Comparison of ENCODE assay signal across 8 mouse cellular contexts in the genomic region with DNA sequence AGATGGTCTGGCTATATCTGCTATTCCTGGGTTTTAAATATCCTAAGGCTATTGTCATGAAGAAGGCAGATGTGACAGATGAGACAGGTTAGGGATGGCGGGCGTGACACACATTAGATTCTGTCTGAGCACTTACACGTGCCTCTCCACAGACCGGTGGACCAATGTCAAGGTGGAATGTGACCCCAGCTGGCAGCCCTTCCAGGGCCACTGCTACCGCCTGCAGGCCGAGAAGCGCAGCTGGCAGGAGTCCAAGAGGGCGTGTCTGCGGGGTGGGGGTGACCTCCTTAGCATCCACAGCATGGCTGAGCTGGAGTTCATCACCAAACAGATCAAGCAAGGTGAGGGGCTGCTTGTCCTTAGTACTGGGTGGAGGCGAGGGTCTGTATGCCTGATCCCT. TPM values are rescaled to one million over a fixed set of nuclear protein-coding genes. Genes with fewer than 3 reads are reported as not detected.
A peak's percentile ranks its signal among the peaks of the same experiment; 100 is the strongest.
DNase-seq lines count a peak whose midpoint lies in the region; ATAC-seq and TF ChIP-seq lines count a peak whose summit lies in the region.

No protein-coding gene starts in this region.

- no peak for ATAC-seq in midbrain, postnatal 0 days (ENCODE audit: low FRiP score)
- ATAC-seq in midbrain, embryonic 15.5 days (replicated peaks) = no peak; the same call in 1 of the 2 replicates
- peak; percentile 58 for ATAC-seq in lung, postnatal 0 days
- ATAC-seq in megakaryocyte-erythroid progenitor cell, adult 5-6 weeks (replicated peaks; ENCODE audit: low FRiP score, low TSS enrichment, poor library complexity, severe bottlenecking) = no peak

- H3K4me1 ChIP-seq in midbrain, postnatal 0 days (ENCODE audit: insufficient read depth, low read length) = no peaks in the 10 kb centered on the region
- H3K4me1 ChIP-seq in midbrain, embryonic 15.5 days = peaks cover 5% of the 10 kb centered on the region; the same call in 1 of the 2 replicates
- no peaks in the 10 kb centered on the region for H3K4me1 ChIP-seq in lung, postnatal 0 days (ENCODE audit: insufficient read depth, low read depth, low read length)

- no peaks in the 10 kb centered on the region for H3K27me3 ChIP-seq in midbrain, postnatal 0 days (ENCODE audit: insufficient read depth, low read length)
- H3K27me3 ChIP-seq in midbrain, embryonic 15.5 days (replicated peaks) = no peaks in the 10 kb centered on the region
- H3K27me3 ChIP-seq in lung, postnatal 0 days (replicated peaks; ENCODE audit: insufficient read depth, low read length) = no peaks in the 10 kb centered on the region

- WGBS in midbrain, postnatal 0 days = 50% methylated on average over 10 of the region's 10 CpGs
- WGBS in midbrain, embryonic 15.5 days = 51% methylated on average over 10 of the region's 10 CpGs
- WGBS in lung, postnatal 0 days = 18% methylated on average over 10 of the region's 10 CpGs

- peak; percentile 13; the same call in 1 of the 2 replicates for TF ChIP-seq CTCF in midbrain, postnatal 0 days (IDR thresholded peaks at IDR 0.05)
- peak; percentile 59 for TF ChIP-seq CTCF in lung, postnatal 0 days (IDR thresholded peaks at IDR 0.05)

- no peak for TF ChIP-seq EP300 in lung, postnatal 0 days (IDR thresholded peaks at IDR 0.05)

- H3K9me3 ChIP-seq in midbrain, postnatal 0 days (ENCODE audit: low read length) = no peaks in the 10 kb centered on the region
- no peaks in the 10 kb centered on the region for H3K9me3 ChIP-seq in midbrain, embryonic 15.5 days
- H3K9me3 ChIP-seq in lung, postnatal 0 days (ENCODE audit: low read length) = no peaks in the 10 kb centered on the region

- intact Hi-C loops in heart, postnatal 14 days (cut with DNase I) = no loop called here

- H3K27ac ChIP-seq in midbrain, postnatal 0 days (ENCODE audit: low read depth, low read length) = no peak overlapping the region
- no peak overlapping the region for H3K27ac ChIP-seq in midbrain, embryonic 15.5 days
- H3K27ac ChIP-seq in lung, postnatal 0 days (ENCODE audit: low read length) = no peak overlapping the region

- H3K36me3 ChIP-seq in midbrain, postnatal 0 days (ENCODE audit: insufficient read depth, low read length) = no peaks in the 10 kb centered on the region
- no peaks in the 10 kb centered on the region for H3K36me3 ChIP-seq in midbrain, embryonic 15.5 days (replicated peaks)
- no peaks in the 10 kb centered on the region for H3K36me3 ChIP-seq in lung, postnatal 0 days (ENCODE audit: insufficient read depth, low read length)

- no peak overlapping the region for H3K4me3 ChIP-seq in midbrain, postnatal 0 days (ENCODE audit: low read depth, low read length)
- H3K4me3 ChIP-seq in midbrain, embryonic 15.5 days = no peak overlapping the region
- no peak overlapping the region for H3K4me3 ChIP-seq in lung, postnatal 0 days (ENCODE audit: low read depth, low read length)

- DNase-seq in midbrain, postnatal 0 days (ENCODE audit: low spot score) = no peak
- DNase-seq in adrenal gland, postnatal 4 days (ENCODE audit: low spot score in 2 of 2) = peak; percentile 50 to 52
- peak; percentile 61 to 82 for DNase-seq in heart, postnatal 14 days
- peak; percentile 60 for DNase-seq in lung, postnatal 0 days (ENCODE audit: low spot score)
- DNase-seq in left cerebral cortex, adult 18-20 months (ENCODE audit: low spot score in 2 of 2) = no peak
- DNase-seq in frontal cortex, postnatal 10 days (ENCODE audit: low spot score in 2 of 2) = no peak

- H3K9ac ChIP-seq in midbrain, postnatal 0 days (replicated peaks; ENCODE audit: low read length, poor library complexity, severe bottlenecking) = 0 out of 2 replicates have a peak overlapping the region, but pooled peaks have one; percentile 19
- no peak overlapping the region for H3K9ac ChIP-seq in midbrain, embryonic 15.5 days
- H3K9ac ChIP-seq in lung, postnatal 0 days (replicated peaks; ENCODE audit: low read depth) = no peak overlapping the region

- H3K4me2 ChIP-seq in midbrain, postnatal 0 days (ENCODE audit: low read depth, low read length, poor library complexity, severe bottlenecking) = no peak overlapping the region
- H3K4me2 ChIP-seq in midbrain, embryonic 15.5 days = no peak overlapping the region
- no peak overlapping the region for H3K4me2 ChIP-seq in lung, postnatal 0 days (replicated peaks; ENCODE audit: low read depth, low read length)

RNA-seq across cellular contexts. Expression of a gene that starts 39.3 kb away (rescaled TPM):
- total RNA-seq in midbrain, postnatal 0 days (2014; rRNA removed) = 16.8 and 20.5 TPM in 2 replicates
- polyA plus RNA-seq in midbrain, postnatal 0 days (2015; fragmentation: Nextera tagmentation; extraction: Ambion mirVana) = 3.4 TPM in 2 replicates
- polyA plus RNA-seq in midbrain, embryonic 15.5 days (2015; fragmentation: Nextera tagmentation; extraction: Ambion mirVana) = 5.8 and 6.8 TPM in 2 replicates
- 10 to 100 TPM; 43.5 to 49.5 TPM for total RNA-seq in adrenal gland, postnatal 4 days (2021)
- 10 to 100 TPM; 27.0 to 28.5 TPM for total RNA-seq in heart, postnatal 14 days (2021)
- polyA plus RNA-seq in lung, postnatal 0 days (2015; fragmentation: Nextera tagmentation; extraction: Ambion mirVana) = 20.0 and 22.6 TPM in 2 replicates
- total RNA-seq in left cerebral cortex, adult 18-20 months (2021) = 1 to 10 TPM; 7.3 to 7.9 TPM
- total RNA-seq in megakaryocyte-erythroid progenitor cell, adult 5-6 weeks (2014; fragmentation: Nextera tagmentation) = not detected in 2 replicates
- total RNA-seq in megakaryocyte-erythroid progenitor cell, adult 5-6 weeks (2017) = not detected in 2 replicates

Comparison
In these comparisons a context has a peak if more than half of its experiments do, and no peak if none do; other contexts are left out.
1. DNase-seq: peak in adrenal gland, postnatal 4 days (2 of 2), heart, postnatal 14 days (2 of 2) and lung, postnatal 0 days (single experiment); none in midbrain, postnatal 0 days (single experiment), left cerebral cortex, adult 18-20 months (0 of 2) and frontal cortex, postnatal 10 days (0 of 2).
2. RNA of a gene that starts 39.3 kb away (total RNA-seq): 43.5 to 49.5 TPM in adrenal gland, postnatal 4 days, 27.0 to 28.5 TPM in heart, postnatal 14 days, 16.8 to 20.5 TPM in midbrain, postnatal 0 days and 7.3 to 7.9 TPM in left cerebral cortex, adult 18-20 months; not detected in megakaryocyte-erythroid progenitor cell, adult 5-6 weeks; every median in the first group is over 4 times any median in the second.